Mouse (Mus musculus) stomach, postnatal 0 days (tissue): Measurements from ENCODE around the gene Flnc. TPM values are rescaled to one million over a fixed set of nuclear protein-coding genes. Genes with fewer than 3 reads are reported as not detected.

ENCODE experiments used
- ATAC-seq: fragments of 200-750 bp; cut with Nextera tagmentation; 2 replicates; pipeline ENCODE4 v1.8.0; 2017; ENCODE audit not compliant: low FRiP score, low TSS enrichment
- DNase-seq: peaks from one replicate; pipeline ENCODE4 v3.0.0-alpha.2; 2016; ENCODE audit warnings: low spot score
- H3K27ac ChIP-seq: fragments of 300-500 bp; sonication (generic); replicated peaks from 2 replicates; pipeline ENCODE4 v1.5.1; 2014; ENCODE audit warnings: mild to moderate bottlenecking, control low read depth
- H3K27me3 ChIP-seq: fragments of 300-500 bp; sonication (generic); 2 replicates; pipeline ENCODE4 v1.6.1; 2014; ENCODE audit warnings: low read length; ENCODE audit not compliant: control insufficient read depth, insufficient read depth
- H3K36me3 ChIP-seq: fragments of 300-500 bp; sonication (generic); 2 replicates; pipeline ENCODE4 v1.6.1; 2014; ENCODE audit warnings: low read length, mixed read lengths; ENCODE audit not compliant: control insufficient read depth, insufficient read depth
- H3K4me1 ChIP-seq: fragments of 300-500 bp; sonication (generic); replicated peaks from 2 replicates; pipeline ENCODE4 v1.6.1; 2014; ENCODE audit warnings: antibody characterized with exemption; ENCODE audit not compliant: control insufficient read depth, insufficient read depth
- H3K4me2 ChIP-seq: fragments of 300-500 bp; sonication (generic); replicated peaks from 2 replicates; pipeline ENCODE4 v1.6.1; 2014; ENCODE audit warnings: low read depth, mild to moderate bottlenecking, control low read depth, moderate library complexity
- H3K4me3 ChIP-seq: fragments of 300-500 bp; sonication (generic); 2 replicates; pipeline ENCODE4 v1.5.1; 2014; ENCODE audit warnings: low read depth, low read length, control low read depth
- H3K9ac ChIP-seq: fragments of 300-500 bp; sonication (generic); 2 replicates; pipeline ENCODE4 v1.6.1; 2014; ENCODE audit warnings: mild to moderate bottlenecking, low read length, control low read depth, mixed read lengths
- H3K9me3 ChIP-seq: fragments of 300-500 bp; sonication (generic); 2 replicates; pipeline ENCODE4 v1.6.1; 2016; ENCODE audit warnings: low read length; ENCODE audit not compliant: control insufficient read depth
- CTCF ChIP-seq: IDR thresholded peaks from 2 replicates; pipeline ENCODE4 v1.5.1; 2016; ENCODE audit warnings: antibody characterized with exemption, low read depth, mild to moderate bottlenecking, moderate library complexity
- EP300 ChIP-seq: optimal IDR thresholded peaks from 2 replicates; pipeline ENCODE3; 2016; ENCODE audit warnings: antibody characterized with exemption
- WGBS: fragments of 180-500 bp; shearing (Covaris S2); extraction: QIAGEN DNeasy Blood & Tissue Kit; methylation state at CpG from one replicate; pipeline ENCODE4 v1.1.7; 2014; 5-methylcytosine and 5-hydroxymethylcytosine counted together
- polyA plus RNA-seq: library from polyadenylated mRNA; unstranded; fragments of >200 nt; fragmentation: Nextera tagmentation; extraction: Ambion mirVana; gene quantifications from 2 replicates; pipeline ENCODE4 v1.2.1, GENCODE M21; 2015

Flnc gene
- polyA plus RNA-seq, 1 experiment from 2014 or later: 5.9 TPM

GRCm38 (mm10) chr6:29463388-29463787 lies 30.3 kb downstream of the Flnc start:
- Histone ChIP-seq H3K9ac (no peak overlapping the region), H3K27ac (no peak overlapping the region), H3K4me2 (no peak overlapping the region), H3K4me1 (0 out of 2 replicates have a peak, but pooled peaks cover under 1% of the 10 kb centered on the region), H3K27me3 (no peaks in the 10 kb centered on the region), H3K9me3 (no peaks in the 10 kb centered on the region), H3K4me3 (no peak overlapping the region), H3K36me3 (0 out of 2 replicates have a peak, but pooled peaks cover 4% of the 10 kb centered on the region)
- ATAC-seq (no peak), DNase-seq (no peak)
- 70% methylated on average over 3 of the region's 3 CpGs for WGBS
- no peak for TF ChIP-seq EP300
- TF ChIP-seq CTCF: no peak

- Histone ChIP-seq H3K36me3 (peaks cover 5% of the 10 kb centered on the region; the same call in 1 of the 2 replicates), H3K27ac (peak within 1 kb of the TSS; percentile 20; the same call in 1 of the 2 replicates), H3K9me3 (no peaks in the 10 kb centered on the region), H3K4me2 (peak within 1 kb of the TSS; percentile 70), H3K4me3 (peak within 1 kb of the TSS; percentile 63), H3K27me3 (no peaks in the 10 kb centered on the region), H3K9ac (peak within 1 kb of the TSS; percentile 62), H3K4me1 (0 out of 2 replicates have a peak, but pooled peaks cover 3% of the 10 kb centered on the region)
- 0% methylated on average over 39 of the region's 39 CpGs for WGBS
- peak; percentile 12; the same call in 1 of the 2 replicates for TF ChIP-seq CTCF
- no peak for TF ChIP-seq EP300
- peak; percentile 96 for DNase-seq
- peak; percentile 96 for ATAC-seq
Observed at GRCm38 (mm10) chr6:29467583-29468354, 34.7 kb downstream of the Flnc start, which contains the start of gene Atp6v1f. TSS of gene Atp6v1f (plus strand) at chr6:29467718.

- no peaks in the 10 kb centered on the region for H3K9me3 ChIP-seq
- H3K4me3 ChIP-seq: no peak overlapping the region; the same call in 1 of the 2 replicates
- no peak overlapping the region; the same call in 1 of the 2 replicates for H3K9ac ChIP-seq
- H3K4me1 ChIP-seq: 0 out of 2 replicates have a peak, but pooled peaks cover 3% of the 10 kb centered on the region
- H3K4me2 ChIP-seq: peak overlapping the region; percentile 70
- ATAC-seq: no peak
- H3K36me3 ChIP-seq: peaks cover 5% of the 10 kb centered on the region; the same call in 1 of the 2 replicates
- H3K27me3 ChIP-seq: no peaks in the 10 kb centered on the region
- 70% methylated on average over 3 of the region's 3 CpGs for WGBS
- H3K27ac ChIP-seq: no peak overlapping the region
- DNase-seq: no peak
- TF ChIP-seq CTCF (no peak), EP300 (no peak)
Observed at GRCm38 (mm10) chr6:29468851-29469250, 35.8 kb downstream of the Flnc start.

- Histone ChIP-seq H3K4me2 (no peak within 1 kb of the TSS), H3K27ac (no peak within 1 kb of the TSS), H3K36me3 (peaks cover 5% of the 10 kb centered on the region; the same call in 1 of the 2 replicates), H3K4me1 (0 out of 2 replicates have a peak, but pooled peaks cover 6% of the 10 kb centered on the region), H3K9ac (no peak within 1 kb of the TSS), H3K4me3 (no peak within 1 kb of the TSS), H3K9me3 (no peaks in the 10 kb centered on the region), H3K27me3 (no peaks in the 10 kb centered on the region)
- TF ChIP-seq CTCF (no peak), EP300 (no peak)
- 93% methylated on average over 4 of the region's 4 CpGs for WGBS
- DNase-seq (no peak), ATAC-seq (no peak)
Observed at GRCm38 (mm10) chr6:29471137-29471536, 38.1 kb downstream of the Flnc start, which contains the start of gene Atp6v1fnb. TSS of gene Atp6v1fnb (plus strand) at chr6:29471437.

- peak overlapping the region; percentile 54 for H3K9ac ChIP-seq
Observed at GRCm38 (mm10) chr6:29473941-29474691, 41.1 kb downstream of the Flnc start.

More at GRCm38 (mm10) chr6:29473941-29474691, 41.1 kb downstream of the Flnc start:
- no peaks in the 10 kb centered on the region for H3K27me3 ChIP-seq
- DNase-seq: peak; percentile 87
- TF ChIP-seq CTCF: no peak
- no peak for TF ChIP-seq EP300
- no peak overlapping the region for H3K27ac ChIP-seq
- peak; percentile 93 for ATAC-seq
- 5% methylated on average over 33 of the region's 33 CpGs for WGBS
- peaks cover 5% of the 10 kb centered on the region; the same call in 1 of the 2 replicates for H3K36me3 ChIP-seq
- H3K4me1 ChIP-seq: 0 out of 2 replicates have a peak, but pooled peaks cover 3% of the 10 kb centered on the region
- peak overlapping the region; percentile 39 for H3K4me3 ChIP-seq
- no peaks in the 10 kb centered on the region for H3K9me3 ChIP-seq
- H3K4me2 ChIP-seq: peak overlapping the region; percentile 71
